Mouse (Mus musculus): ENCODE measurements at regions not wholly inside any gene's neighbourhood (a gene's known extent, or its start where the extent isn't known, plus 50 kb on each side); places are given as distances from the start of the nearest gene placed in this dataset.

- Histone ChIP-seq H3K27me3 (ENCODE audit: insufficient read depth, low read length) (no peaks in the 10 kb centered on the region), H3K9me3 (ENCODE audit: low read length) (no peaks in the 10 kb centered on the region), H3K4me1 (replicated peaks; ENCODE audit: low read depth, low read length) (no peaks in the 10 kb centered on the region), H3K4me3 (replicated peaks; ENCODE audit: low read length) (no peak overlapping the region), H3K36me3 (ENCODE audit: insufficient read depth, low read length) (no peaks in the 10 kb centered on the region)
- TF ChIP-seq CTCF (conservative IDR thresholded peaks at IDR 0.05; ENCODE audit: low read length) = no peak
- TF ChIP-seq NANOG (IDR thresholded peaks at IDR 0.05; ENCODE audit: borderline replicate concordance, low read length) = no peak
- no peak for TF ChIP-seq POU5F1 (IDR thresholded peaks at IDR 0.05; ENCODE audit: borderline replicate concordance, low read length)
These were observed 878.0 kb downstream of the Slitrk1 start for GRCm38 (mm10) chr14:108035959-108036358.

GRCm38 (mm10) chr14:108034162-108034561 lies 879.8 kb downstream of the Slitrk1 start:
- Histone ChIP-seq H3K4me1 (replicated peaks; ENCODE audit: low read depth, low read length) (no peaks in the 10 kb centered on the region), H3K4me3 (replicated peaks; ENCODE audit: low read length) (no peak overlapping the region), H3K27me3 (ENCODE audit: insufficient read depth, low read length) (no peaks in the 10 kb centered on the region), H3K9me3 (ENCODE audit: low read length) (no peaks in the 10 kb centered on the region), H3K36me3 (ENCODE audit: insufficient read depth, low read length) (no peaks in the 10 kb centered on the region)
- no peak for TF ChIP-seq POU5F1 (IDR thresholded peaks at IDR 0.05; ENCODE audit: borderline replicate concordance, low read length)

GRCm38 (mm10) chr14:108022551-108022950 lies 891.4 kb downstream of the Slitrk1 start:
- H3K9me3 ChIP-seq (ENCODE audit: low read length) = no peaks in the 10 kb centered on the region
- H3K4me1 ChIP-seq (replicated peaks; ENCODE audit: low read depth, low read length) = no peaks in the 10 kb centered on the region
- H3K27me3 ChIP-seq (ENCODE audit: insufficient read depth, low read length) = no peaks in the 10 kb centered on the region
- no peaks in the 10 kb centered on the region for H3K36me3 ChIP-seq (ENCODE audit: insufficient read depth, low read length)
- no peak for TF ChIP-seq CTCF (conservative IDR thresholded peaks at IDR 0.05; ENCODE audit: low read length)
- no peak for TF ChIP-seq POU5F1 (IDR thresholded peaks at IDR 0.05; ENCODE audit: borderline replicate concordance, low read length)
- no peak for TF ChIP-seq NANOG (IDR thresholded peaks at IDR 0.05; ENCODE audit: borderline replicate concordance, low read length)
- H3K4me3 ChIP-seq (replicated peaks; ENCODE audit: low read length) = no peak overlapping the region

GRCm38 (mm10) chr14:108022066-108022465 lies 891.9 kb downstream of the Slitrk1 start:
- no peaks in the 10 kb centered on the region for H3K36me3 ChIP-seq (ENCODE audit: insufficient read depth, low read length)
- H3K4me3 ChIP-seq (replicated peaks; ENCODE audit: low read length) = no peak overlapping the region
- no peaks in the 10 kb centered on the region for H3K27me3 ChIP-seq (ENCODE audit: insufficient read depth, low read length)
- H3K4me1 ChIP-seq (replicated peaks; ENCODE audit: low read depth, low read length) = no peaks in the 10 kb centered on the region
- H3K9me3 ChIP-seq (ENCODE audit: low read length) = no peaks in the 10 kb centered on the region
- TF ChIP-seq NANOG (IDR thresholded peaks at IDR 0.05; ENCODE audit: borderline replicate concordance, low read length) (no peak), CTCF (conservative IDR thresholded peaks at IDR 0.05; ENCODE audit: low read length) (no peak), POU5F1 (IDR thresholded peaks at IDR 0.05; ENCODE audit: borderline replicate concordance, low read length) (no peak)

GRCm38 (mm10) chr14:108021331-108021730 lies 892.6 kb downstream of the Slitrk1 start:
- H3K27me3 ChIP-seq (ENCODE audit: insufficient read depth, low read length) = no peaks in the 10 kb centered on the region
- H3K9me3 ChIP-seq (ENCODE audit: low read length) = no peaks in the 10 kb centered on the region
- no peak overlapping the region for H3K4me3 ChIP-seq (replicated peaks; ENCODE audit: low read length)
- no peaks in the 10 kb centered on the region for H3K36me3 ChIP-seq (ENCODE audit: insufficient read depth, low read length)
- TF ChIP-seq POU5F1 (IDR thresholded peaks at IDR 0.05; ENCODE audit: borderline replicate concordance, low read length) (no peak), NANOG (IDR thresholded peaks at IDR 0.05; ENCODE audit: borderline replicate concordance, low read length) (no peak), CTCF (conservative IDR thresholded peaks at IDR 0.05; ENCODE audit: low read length) (no peak)
- no peaks in the 10 kb centered on the region for H3K4me1 ChIP-seq (replicated peaks; ENCODE audit: low read depth, low read length)

- Histone ChIP-seq H3K36me3 (ENCODE audit: insufficient read depth, low read length) (no peaks in the 10 kb centered on the region), H3K9me3 (ENCODE audit: low read length) (no peaks in the 10 kb centered on the region), H3K4me3 (replicated peaks; ENCODE audit: low read length) (no peak overlapping the region), H3K4me1 (replicated peaks; ENCODE audit: low read depth, low read length) (no peaks in the 10 kb centered on the region), H3K27me3 (ENCODE audit: insufficient read depth, low read length) (no peaks in the 10 kb centered on the region)
- TF ChIP-seq POU5F1 (IDR thresholded peaks at IDR 0.05; ENCODE audit: borderline replicate concordance, low read length) (no peak), NANOG (IDR thresholded peaks at IDR 0.05; ENCODE audit: borderline replicate concordance, low read length) (no peak), CTCF (conservative IDR thresholded peaks at IDR 0.05; ENCODE audit: low read length) (no peak)
These were observed 926.1 kb downstream of the Slitrk1 start for GRCm38 (mm10) chr14:107987752-107988285.

- no peaks in the 10 kb centered on the region for H3K27me3 ChIP-seq (ENCODE audit: insufficient read depth, low read length)
- H3K4me1 ChIP-seq (replicated peaks; ENCODE audit: low read depth, low read length) = no peaks in the 10 kb centered on the region
- H3K36me3 ChIP-seq (ENCODE audit: insufficient read depth, low read length) = no peaks in the 10 kb centered on the region
- H3K9me3 ChIP-seq (ENCODE audit: low read length) = no peaks in the 10 kb centered on the region
- H3K4me3 ChIP-seq (replicated peaks; ENCODE audit: low read length) = no peak overlapping the region
- no peak for TF ChIP-seq POU5F1 (IDR thresholded peaks at IDR 0.05; ENCODE audit: borderline replicate concordance, low read length)
- no peak for TF ChIP-seq CTCF (conservative IDR thresholded peaks at IDR 0.05; ENCODE audit: low read length)
- TF ChIP-seq NANOG (IDR thresholded peaks at IDR 0.05; ENCODE audit: borderline replicate concordance, low read length) = no peak
These were observed 935.8 kb downstream of the Slitrk1 start for GRCm38 (mm10) chr14:107978141-107978540.

- TF ChIP-seq CTCF (conservative IDR thresholded peaks at IDR 0.05; ENCODE audit: low read length) = no peak
- no peak for TF ChIP-seq POU5F1 (IDR thresholded peaks at IDR 0.05; ENCODE audit: borderline replicate concordance, low read length)
- TF ChIP-seq NANOG (IDR thresholded peaks at IDR 0.05; ENCODE audit: borderline replicate concordance, low read length) = no peak
- Histone ChIP-seq H3K27me3 (ENCODE audit: insufficient read depth, low read length) (no peaks in the 10 kb centered on the region), H3K4me3 (replicated peaks; ENCODE audit: low read length) (no peak overlapping the region), H3K4me1 (replicated peaks; ENCODE audit: low read depth, low read length) (no peaks in the 10 kb centered on the region), H3K9me3 (ENCODE audit: low read length) (no peaks in the 10 kb centered on the region), H3K36me3 (ENCODE audit: insufficient read depth, low read length) (no peaks in the 10 kb centered on the region)
These were observed 961.9 kb downstream of the Slitrk1 start for GRCm38 (mm10) chr14:107952076-107952475.

GRCm38 (mm10) chr14:107903717-107904116 lies 1010.2 kb downstream of the Slitrk1 start:
- TF ChIP-seq NANOG (IDR thresholded peaks at IDR 0.05; ENCODE audit: borderline replicate concordance, low read length) (no peak), CTCF (conservative IDR thresholded peaks at IDR 0.05; ENCODE audit: low read length) (no peak), POU5F1 (IDR thresholded peaks at IDR 0.05; ENCODE audit: borderline replicate concordance, low read length) (no peak)
- Histone ChIP-seq H3K27me3 (ENCODE audit: insufficient read depth, low read length) (no peaks in the 10 kb centered on the region), H3K36me3 (ENCODE audit: insufficient read depth, low read length) (no peaks in the 10 kb centered on the region), H3K4me3 (replicated peaks; ENCODE audit: low read length) (no peak overlapping the region), H3K4me1 (replicated peaks; ENCODE audit: low read depth, low read length) (no peaks in the 10 kb centered on the region), H3K9me3 (ENCODE audit: low read length) (peaks cover 4% of the 10 kb centered on the region)
